Comparison of ENCODE assay signal across 23 mouse cellular contexts in genomic region chr16:34894016-34894415, GRCm38 (mm10).
DNase-seq lines count a peak whose midpoint lies in the region; ATAC-seq and TF ChIP-seq lines count a peak whose summit lies in the region.
"Had no signal": no experiment of that assay in that cellular context is flagged by ENCODE, and none has a peak within 500 bp of the region (broad histone marks: within the 10 kb centered on the region; RNA-seq: fewer than 3 reads in every experiment).

No protein-coding gene starts in this region.

- 70% methylated on average over 3 of the region's 3 CpGs for WGBS in kidney, adult 2 months
- 86% methylated on average over 3 of the region's 3 CpGs for WGBS in liver, postnatal 0 days (ENCODE audit: insufficient replicate concordance)
- WGBS in liver, embryonic 12.5 days (ENCODE audit: insufficient replicate concordance) = 72% methylated on average over 3 of the region's 3 CpGs

- no peak overlapping the region for H3K9ac ChIP-seq in liver, postnatal 0 days (replicated peaks)
- no peak overlapping the region for H3K9ac ChIP-seq in liver, embryonic 12.5 days
- H3K9ac ChIP-seq: embryonic facial prominence, embryonic 12.5 days; forebrain, embryonic 13.5 days; forebrain, embryonic 15.5 days had no signal

- TF ChIP-seq CTCF in kidney, adult 2 months (conservative IDR thresholded peaks at IDR 0.05; ENCODE audit: insufficient read depth, insufficient read length, low read depth, low read length) = no peak
- TF ChIP-seq CTCF in liver, postnatal 0 days (IDR thresholded peaks at IDR 0.05; ENCODE audit: low read depth) = no peak

- H3K36me3 ChIP-seq in kidney, adult 2 months (ENCODE audit: control insufficient read depth, insufficient read depth, low read length) = no peaks in the 10 kb centered on the region
- H3K36me3 ChIP-seq in liver, postnatal 0 days (replicated peaks; ENCODE audit: insufficient read depth, low read length) = no peaks in the 10 kb centered on the region
- no peaks in the 10 kb centered on the region for H3K36me3 ChIP-seq in liver, embryonic 12.5 days
- H3K36me3 ChIP-seq: embryonic facial prominence, embryonic 10.5 days; embryonic facial prominence, embryonic 12.5 days; forebrain, embryonic 15.5 days; G1E had no signal

- TF ChIP-seq EP300 in liver, postnatal 0 days (IDR thresholded peaks at IDR 0.05; ENCODE audit: low read depth) = no peak

- no peak overlapping the region for H3K4me2 ChIP-seq in liver, postnatal 0 days (ENCODE audit: low read depth, low read length)
- no peak overlapping the region for H3K4me2 ChIP-seq in liver, embryonic 12.5 days
- H3K4me2 ChIP-seq: embryonic facial prominence, embryonic 12.5 days; forebrain, embryonic 13.5 days; forebrain, embryonic 15.5 days had no signal

- TF ChIP-seq POLR2A in kidney, adult 2 months (IDR thresholded peaks at IDR 0.05; ENCODE audit: low read depth, low read length) = no peak

- H3K4me3 ChIP-seq in kidney, adult 2 months (ENCODE audit: insufficient read depth, low read depth, low read length) = no peak overlapping the region
- no peak overlapping the region for H3K4me3 ChIP-seq in liver, postnatal 0 days (ENCODE audit: low read depth, low read length)
- H3K4me3 ChIP-seq in liver, embryonic 12.5 days = no peak overlapping the region
- H3K4me3 ChIP-seq: embryonic facial prominence, embryonic 10.5 days; embryonic facial prominence, embryonic 12.5 days; forebrain, embryonic 13.5 days; forebrain, embryonic 15.5 days had no signal

- H3K9me3 ChIP-seq in liver, postnatal 0 days (ENCODE audit: low read length) = no peaks in the 10 kb centered on the region
- H3K9me3 ChIP-seq in liver, embryonic 12.5 days (replicated peaks) = no peaks in the 10 kb centered on the region
- H3K9me3 ChIP-seq: embryonic facial prominence, embryonic 10.5 days; embryonic facial prominence, embryonic 12.5 days; forebrain, embryonic 13.5 days; forebrain, embryonic 15.5 days; G1E had no signal

- peak overlapping the region; percentile 38; the same call in 1 of the 2 replicates for H3K27ac ChIP-seq in kidney, adult 2 months (ENCODE audit: insufficient read depth, low read depth, low read length)
- H3K27ac ChIP-seq in liver, postnatal 0 days (ENCODE audit: low read depth) = no peak overlapping the region
- no peak overlapping the region for H3K27ac ChIP-seq in liver, embryonic 12.5 days
- H3K27ac ChIP-seq: embryonic facial prominence, embryonic 10.5 days; embryonic facial prominence, embryonic 12.5 days; forebrain, embryonic 13.5 days; forebrain, embryonic 15.5 days had no signal

- H3K4me1 ChIP-seq in kidney, adult 2 months (ENCODE audit: control insufficient read depth, insufficient read depth, low read length) = peaks cover 5% of the 10 kb centered on the region; the same call in 1 of the 2 replicates
- H3K4me1 ChIP-seq in liver, postnatal 0 days (ENCODE audit: insufficient read depth) = no peaks in the 10 kb centered on the region
- H3K4me1 ChIP-seq in liver, embryonic 12.5 days = no peaks in the 10 kb centered on the region

- peak; percentile 50; the same call in 1 of the 2 replicates for ATAC-seq in liver, postnatal 0 days
- ATAC-seq in liver, embryonic 12.5 days = no peak
- ATAC-seq: activated CD4-positive, CD25-positive, alpha-beta regulatory T cell, adult 4 months; CD4-positive, CD25-positive, alpha-beta regulatory T cell, adult 4 months; forebrain, embryonic 13.5 days; forebrain, embryonic 15.5 days; Patski had no signal

- no peaks in the 10 kb centered on the region for H3K27me3 ChIP-seq in kidney, adult 2 months (replicated peaks; ENCODE audit: control insufficient read depth, insufficient read depth, low read length)
- no peaks in the 10 kb centered on the region for H3K27me3 ChIP-seq in liver, postnatal 0 days (ENCODE audit: insufficient read depth, low read length)
- H3K27me3 ChIP-seq in liver, embryonic 12.5 days (replicated peaks) = no peaks in the 10 kb centered on the region
- H3K27me3 ChIP-seq: embryonic facial prominence, embryonic 12.5 days; forebrain, embryonic 13.5 days; forebrain, embryonic 15.5 days; Patski had no signal

- DNase-seq in kidney, adult 2 months = peak; percentile 72
- DNase-seq in kidney, postnatal 4 days = no peak
- peak; percentile 17 to 60 for DNase-seq in kidney, postnatal 36 days
- no peak for DNase-seq in kidney, adult 18-20 months
- no peak for DNase-seq in liver, postnatal 0 days
- DNase-seq: adrenal gland, adult 8-10 months; adrenal gland, postnatal 14 days; adrenal gland, postnatal 36 days; B cell, adult 2 months; cerebellum, adult 11-12 months; cerebellum, adult 2 months; cerebellum, adult 9-10 months; cerebellum, postnatal 10 days; cerebellum, postnatal 25 days had no signal

Comparison
In these comparisons a context has a peak if more than half of its experiments do, and no peak if none do; other contexts are left out.
1. DNase-seq: peak in kidney, adult 2 months (single experiment) and kidney, postnatal 36 days (2 of 2); none in kidney, postnatal 4 days (0 of 2), kidney, adult 18-20 months (single experiment) and liver, postnatal 0 days (single experiment).